Mouse (Mus musculus): ENCODE measurements around the gene Dennd1c. TPM values are rescaled to one million over a fixed set of nuclear protein-coding genes. Genes with fewer than 3 reads are reported as not detected.

Dennd1c gene
- polyA plus RNA-seq, 1 experiment from 2014 or later: 2.9 TPM

DNA sequence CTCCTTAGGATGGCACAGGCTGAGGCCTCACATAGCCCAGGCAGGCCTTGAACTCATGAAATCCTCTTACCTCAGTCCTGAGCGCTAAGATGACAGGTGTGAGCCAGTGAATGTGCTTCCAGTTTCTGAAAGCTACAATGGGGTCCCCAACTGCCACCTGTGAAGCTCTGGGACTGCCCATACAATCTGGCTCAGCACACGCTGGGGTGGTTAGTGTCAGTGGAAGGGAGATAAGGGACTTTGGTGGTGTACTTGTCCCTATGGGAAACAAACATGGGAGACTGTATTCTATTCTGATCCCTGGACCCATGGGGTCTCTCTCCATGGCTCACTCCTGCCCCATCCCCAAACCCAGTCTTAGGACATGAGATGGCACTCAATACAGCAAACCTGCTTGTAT, 58.6 kb downstream of the Dennd1c start:
- H3K36me3 ChIP-seq (ENCODE audit: control insufficient read depth, insufficient read depth, low read length): peaks cover 26% of the 10 kb centered on the region
- no peak for DNase-seq (ENCODE audit: low spot score)

More for the DNA sequence above, 58.6 kb downstream of the Dennd1c start:
- Histone ChIP-seq H3K4me3 (ENCODE audit: low read depth, low read length) (no peak overlapping the region), H3K27me3 (ENCODE audit: control insufficient read depth, insufficient read depth, low read length) (no peaks in the 10 kb centered on the region), H3K27ac (ENCODE audit: low read depth, low read length) (no peak overlapping the region), H3K9ac (ENCODE audit: low read length) (no peak overlapping the region), H3K4me1 (ENCODE audit: control insufficient read depth, insufficient read depth, low read length) (no peaks in the 10 kb centered on the region), H3K4me2 (ENCODE audit: low read depth) (no peak overlapping the region), H3K9me3 (ENCODE audit: control insufficient read depth, low read length) (no peaks in the 10 kb centered on the region)
- 82% methylated on average over 2 of the region's 2 CpGs for WGBS
- ATAC-seq (ENCODE audit: insufficient read depth, low FRiP score, low TSS enrichment): no peak

Other genes with a start within 250 kb of the Dennd1c start
- 3.9 and 4.9 TPM in 2 replicates for gene Rfx2, start 247.5 kb downstream of the Dennd1c start, polyA plus RNA-seq (2014; fragmentation: Nextera tagmentation; extraction: Ambion mirVana)
- not detected in 2 replicates for gene Acsbg2, start 204.1 kb downstream of the Dennd1c start, polyA plus RNA-seq (2014; fragmentation: Nextera tagmentation; extraction: Ambion mirVana)
- gene 1700061G19Rik, start 203.0 kb downstream of the Dennd1c start, polyA plus RNA-seq (2014; fragmentation: Nextera tagmentation; extraction: Ambion mirVana): 0.25 and 0.41 TPM in 2 replicates
- gene Mllt1, start 143.1 kb downstream of the Dennd1c start, polyA plus RNA-seq (2014; fragmentation: Nextera tagmentation; extraction: Ambion mirVana): 31.2 and 36.4 TPM in 2 replicates
- not detected in 2 replicates for gene Acer1, start 96.4 kb downstream of the Dennd1c start, polyA plus RNA-seq (2014; fragmentation: Nextera tagmentation; extraction: Ambion mirVana)
- gene Clpp, start 88.2 kb downstream of the Dennd1c start, polyA plus RNA-seq (2014; fragmentation: Nextera tagmentation; extraction: Ambion mirVana): 142 and 156 TPM in 2 replicates
- 37.0 and 39.8 TPM in 2 replicates for gene Alkbh7, start 81.2 kb downstream of the Dennd1c start, polyA plus RNA-seq (2014; fragmentation: Nextera tagmentation; extraction: Ambion mirVana)
- gene Pspn, start 78.5 kb downstream of the Dennd1c start, polyA plus RNA-seq (2014; fragmentation: Nextera tagmentation; extraction: Ambion mirVana): not detected in 2 replicates
- gene Gtf2f1, start 67.2 kb downstream of the Dennd1c start, polyA plus RNA-seq (2014; fragmentation: Nextera tagmentation; extraction: Ambion mirVana): 78.1 and 85.0 TPM in 2 replicates
- gene Gm17949, start 67.0 kb downstream of the Dennd1c start, polyA plus RNA-seq (2014; fragmentation: Nextera tagmentation; extraction: Ambion mirVana): not detected in 2 replicates
- 45.4 and 46.2 TPM in 2 replicates for gene Khsrp, start 47.0 kb downstream of the Dennd1c start, polyA plus RNA-seq (2014; fragmentation: Nextera tagmentation; extraction: Ambion mirVana)
- gene Slc25a41, start 36.9 kb downstream of the Dennd1c start, polyA plus RNA-seq (2014; fragmentation: Nextera tagmentation; extraction: Ambion mirVana): 0.20 TPM in 1 of 2 replicates, not detected in the other
- 1.2 and 1.9 TPM in 2 replicates for gene Crb3, start 19.4 kb downstream of the Dennd1c start, polyA plus RNA-seq (2014; fragmentation: Nextera tagmentation; extraction: Ambion mirVana)
- gene Slc25a23, start 18.7 kb downstream of the Dennd1c start, polyA plus RNA-seq (2014; fragmentation: Nextera tagmentation; extraction: Ambion mirVana): 16.8 and 18.5 TPM in 2 replicates
- gene Tubb4a, start 9.3 kb upstream of the Dennd1c start, polyA plus RNA-seq (2014; fragmentation: Nextera tagmentation; extraction: Ambion mirVana): 200 and 229 TPM in 2 replicates
- 6.1 and 6.8 TPM in 2 replicates for gene Tnfsf9, start 26.8 kb upstream of the Dennd1c start, polyA plus RNA-seq (2014; fragmentation: Nextera tagmentation; extraction: Ambion mirVana)
- 0.28 TPM in 1 of 2 replicates, not detected in the other for gene Cd70, start 71.3 kb upstream of the Dennd1c start, polyA plus RNA-seq (2014; fragmentation: Nextera tagmentation; extraction: Ambion mirVana)
- 0.28 TPM in 1 of 2 replicates, not detected in the other for gene Tnfsf14, start 115.7 kb upstream of the Dennd1c start, polyA plus RNA-seq (2014; fragmentation: Nextera tagmentation; extraction: Ambion mirVana)
- 0.49 and 0.66 TPM in 2 replicates for gene C3, start 149.6 kb upstream of the Dennd1c start, polyA plus RNA-seq (2014; fragmentation: Nextera tagmentation; extraction: Ambion mirVana)
- 24.2 and 29.1 TPM in 2 replicates for gene Gpr108, start 169.9 kb upstream of the Dennd1c start, polyA plus RNA-seq (2014; fragmentation: Nextera tagmentation; extraction: Ambion mirVana)
- gene Trip10, start 170.9 kb upstream of the Dennd1c start, polyA plus RNA-seq (2014; fragmentation: Nextera tagmentation; extraction: Ambion mirVana): 21.3 and 21.7 TPM in 2 replicates
- 1.9 and 2.5 TPM in 2 replicates for gene Vav1, start 200.6 kb upstream of the Dennd1c start, polyA plus RNA-seq (2014; fragmentation: Nextera tagmentation; extraction: Ambion mirVana)